Mouse (Mus musculus): ENCODE results near the gene Dgkd. TPM values are rescaled to one million over a fixed set of nuclear protein-coding genes. Genes with fewer than 3 reads are reported as not detected.
A peak's percentile ranks its signal among the peaks of the same experiment; 100 is the strongest.

The Dgkd gene
- polyA plus RNA-seq, 1 experiment, result 32.1 TPM

DNA sequence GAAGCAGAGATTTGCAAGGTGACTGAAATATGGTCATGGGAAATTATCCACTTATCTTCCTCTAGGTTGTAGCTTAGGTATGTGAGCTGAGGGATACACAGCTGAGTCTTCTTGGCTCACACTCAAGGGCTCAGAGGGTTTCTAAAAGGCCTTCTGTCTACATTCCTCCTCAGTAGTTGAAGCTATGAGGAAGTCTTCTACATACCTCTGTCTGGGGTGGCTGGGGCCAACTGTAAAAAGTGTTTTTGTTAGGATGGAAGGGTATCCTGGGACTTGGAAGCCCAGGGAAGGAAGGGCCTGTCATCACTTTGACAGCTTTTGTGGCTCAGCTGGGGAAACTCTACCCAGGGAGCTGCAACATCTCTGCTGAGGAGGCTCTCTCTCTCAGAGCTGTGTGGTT, 18.5 kb downstream of the Dgkd start:
- H3K27me3 ChIP-seq (replicated peaks; ENCODE audit: control insufficient read depth, insufficient read depth, low read length), result no peaks in the 10 kb centered on the region
- H3K36me3 ChIP-seq (ENCODE audit: control insufficient read depth, insufficient read depth, low read length), result no peaks in the 10 kb centered on the region
- H3K4me3 ChIP-seq (ENCODE audit: insufficient read depth, low read depth, low read length), result no peak overlapping the region
- TF ChIP-seq CTCF (conservative IDR thresholded peaks at IDR 0.05; ENCODE audit: insufficient read depth, insufficient read length, low read depth, low read length) (no peak), POLR2A (IDR thresholded peaks at IDR 0.05; ENCODE audit: low read depth, low read length) (no peak)
- no peak overlapping the region for H3K27ac ChIP-seq (ENCODE audit: insufficient read depth, low read depth, low read length)
- DNase-seq, result no peak
- peaks cover 9% of the 10 kb centered on the region; the same call in 1 of the 2 replicates for H3K4me1 ChIP-seq (ENCODE audit: control insufficient read depth, insufficient read depth, low read length)

- DNase-seq, result no peak
- TF ChIP-seq POLR2A (IDR thresholded peaks at IDR 0.05; ENCODE audit: low read depth, low read length), result no peak
- TF ChIP-seq CTCF (conservative IDR thresholded peaks at IDR 0.05; ENCODE audit: insufficient read depth, insufficient read length, low read depth, low read length), result no peak
- H3K27ac ChIP-seq (ENCODE audit: insufficient read depth, low read depth, low read length), result no peak overlapping the region
These were observed 20.0 kb downstream of the Dgkd start for GRCm38 (mm10) chr1:87873081-87873480.

DNA sequence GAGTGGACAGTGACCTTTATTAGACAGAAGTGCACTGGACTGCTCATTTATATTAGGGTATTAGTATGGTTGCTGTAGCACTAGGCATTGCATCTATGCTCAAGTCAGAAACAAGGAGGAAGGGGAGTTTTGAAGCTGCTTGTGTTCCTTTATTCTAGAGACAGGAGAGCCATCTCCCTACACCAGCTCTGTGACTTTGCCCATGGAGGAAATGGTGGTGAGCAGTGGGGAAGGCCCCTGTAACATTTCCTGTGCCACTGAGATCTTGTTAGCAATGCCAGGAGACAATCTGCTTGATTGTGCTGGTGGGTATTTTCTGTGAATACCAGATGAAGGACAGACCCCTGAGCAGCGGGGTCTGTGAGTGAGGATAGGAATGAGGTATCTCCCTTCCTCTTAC, 23.0 kb downstream of the Dgkd start:
- H3K4me1 ChIP-seq (ENCODE audit: control insufficient read depth, insufficient read depth, low read length), result peaks cover 31% of the 10 kb centered on the region
- WGBS, result 94% methylated on average over 1 of the region's 1 CpGs

More at GRCm38 (mm10) chr1:87873081-87873480, 20.0 kb downstream of the Dgkd start:
- no peaks in the 10 kb centered on the region for H3K36me3 ChIP-seq (ENCODE audit: control insufficient read depth, insufficient read depth, low read length)
- no peak overlapping the region for H3K4me3 ChIP-seq (ENCODE audit: insufficient read depth, low read depth, low read length)
- no peaks in the 10 kb centered on the region for H3K27me3 ChIP-seq (replicated peaks; ENCODE audit: control insufficient read depth, insufficient read depth, low read length)
- peaks cover 13% of the 10 kb centered on the region; the same call in 1 of the 2 replicates for H3K4me1 ChIP-seq (ENCODE audit: control insufficient read depth, insufficient read depth, low read length)

DNA sequence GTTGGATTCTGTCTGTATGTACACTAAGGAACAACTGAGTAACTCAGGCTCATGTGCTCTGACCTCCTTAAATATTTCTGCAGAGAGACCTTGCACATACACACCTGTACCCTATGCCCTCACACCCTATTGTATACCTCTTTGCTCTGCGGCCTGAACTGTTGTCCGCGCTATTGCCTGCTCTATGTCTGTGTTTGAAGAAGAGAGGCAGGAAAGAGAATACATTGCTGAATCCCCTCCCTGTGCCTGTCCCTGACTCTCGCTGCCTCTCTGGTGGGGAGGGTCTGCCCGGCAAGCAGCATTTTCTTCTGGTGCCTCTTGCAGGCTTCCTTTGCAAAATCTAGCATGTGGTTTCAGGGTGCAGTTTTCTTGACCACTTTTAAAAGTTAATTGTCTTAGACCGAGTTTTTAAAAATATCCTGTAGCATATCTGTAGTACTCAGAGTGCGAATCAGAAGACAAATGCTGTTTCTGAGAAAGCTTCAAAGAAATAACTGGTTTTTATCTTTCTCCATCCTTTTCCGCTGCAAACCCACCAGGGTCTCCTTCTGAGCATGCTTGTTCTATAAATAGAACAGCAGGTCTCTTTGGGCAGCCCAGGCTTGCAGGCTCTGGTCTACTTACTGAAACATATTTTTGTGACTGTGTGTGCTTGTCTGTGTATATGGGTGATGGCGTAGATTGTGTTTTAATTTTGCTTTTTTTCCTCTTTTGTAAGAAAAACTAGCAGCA, 24.6 kb downstream of the Dgkd start:
- H3K4me3 ChIP-seq (ENCODE audit: insufficient read depth, low read depth, low read length), result no peak overlapping the region
- H3K36me3 ChIP-seq (ENCODE audit: control insufficient read depth, insufficient read depth, low read length), result no peaks in the 10 kb centered on the region
- DNase-seq, result no peak
- H3K27me3 ChIP-seq (replicated peaks; ENCODE audit: control insufficient read depth, insufficient read depth, low read length), result no peaks in the 10 kb centered on the region
- H3K4me1 ChIP-seq (ENCODE audit: control insufficient read depth, insufficient read depth, low read length), result peaks cover 30% of the 10 kb centered on the region
- no peak for TF ChIP-seq POLR2A (IDR thresholded peaks at IDR 0.05; ENCODE audit: low read depth, low read length)
- no peak for TF ChIP-seq CTCF (conservative IDR thresholded peaks at IDR 0.05; ENCODE audit: insufficient read depth, insufficient read length, low read depth, low read length)
- no peak overlapping the region for H3K27ac ChIP-seq (ENCODE audit: insufficient read depth, low read depth, low read length)
- WGBS, result 81% methylated on average over 9 of the region's 9 CpGs

More for the DNA sequence above, 23.0 kb downstream of the Dgkd start:
- TF ChIP-seq CTCF (conservative IDR thresholded peaks at IDR 0.05; ENCODE audit: insufficient read depth, insufficient read length, low read depth, low read length) (no peak), POLR2A (IDR thresholded peaks at IDR 0.05; ENCODE audit: low read depth, low read length) (no peak)
- no peak overlapping the region for H3K27ac ChIP-seq (ENCODE audit: insufficient read depth, low read depth, low read length)
- no peaks in the 10 kb centered on the region for H3K27me3 ChIP-seq (replicated peaks; ENCODE audit: control insufficient read depth, insufficient read depth, low read length)
- no peak for DNase-seq
- no peaks in the 10 kb centered on the region for H3K36me3 ChIP-seq (ENCODE audit: control insufficient read depth, insufficient read depth, low read length)
- H3K4me3 ChIP-seq (ENCODE audit: insufficient read depth, low read depth, low read length), result no peak overlapping the region

DNA sequence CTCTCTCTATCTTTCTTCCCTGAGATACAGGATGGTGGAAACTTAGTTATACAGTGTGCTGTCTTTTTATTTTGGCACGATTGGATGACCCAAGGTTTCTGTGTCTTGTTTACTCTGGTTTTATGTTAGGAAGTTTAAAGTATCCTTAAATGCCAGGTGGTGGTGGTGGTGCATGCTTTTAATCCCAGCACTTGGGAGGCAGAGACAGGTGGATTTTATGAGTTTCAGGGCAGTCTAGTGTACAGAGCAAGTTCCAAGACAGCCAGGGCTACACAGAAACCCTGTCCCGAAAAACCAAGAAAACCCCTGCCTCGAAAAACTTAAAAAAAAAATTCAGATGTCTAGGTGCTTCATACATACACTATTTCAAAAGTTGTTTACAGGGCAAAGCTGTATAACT, 25.9 kb downstream of the Dgkd start:
- peaks cover 30% of the 10 kb centered on the region for H3K4me1 ChIP-seq (ENCODE audit: control insufficient read depth, insufficient read depth, low read length)
- no peak for TF ChIP-seq CTCF (conservative IDR thresholded peaks at IDR 0.05; ENCODE audit: insufficient read depth, insufficient read length, low read depth, low read length)
- TF ChIP-seq POLR2A (IDR thresholded peaks at IDR 0.05; ENCODE audit: low read depth, low read length), result no peak
- H3K27ac ChIP-seq (ENCODE audit: insufficient read depth, low read depth, low read length), result peak overlapping the region; percentile 30; the same call in 1 of the 2 replicates
- H3K4me3 ChIP-seq (ENCODE audit: insufficient read depth, low read depth, low read length), result no peak overlapping the region
- H3K27me3 ChIP-seq (replicated peaks; ENCODE audit: control insufficient read depth, insufficient read depth, low read length), result no peaks in the 10 kb centered on the region
- no peak for DNase-seq
- H3K36me3 ChIP-seq (ENCODE audit: control insufficient read depth, insufficient read depth, low read length), result no peaks in the 10 kb centered on the region
- 69% methylated on average over 3 of the region's 3 CpGs for WGBS

DNA sequence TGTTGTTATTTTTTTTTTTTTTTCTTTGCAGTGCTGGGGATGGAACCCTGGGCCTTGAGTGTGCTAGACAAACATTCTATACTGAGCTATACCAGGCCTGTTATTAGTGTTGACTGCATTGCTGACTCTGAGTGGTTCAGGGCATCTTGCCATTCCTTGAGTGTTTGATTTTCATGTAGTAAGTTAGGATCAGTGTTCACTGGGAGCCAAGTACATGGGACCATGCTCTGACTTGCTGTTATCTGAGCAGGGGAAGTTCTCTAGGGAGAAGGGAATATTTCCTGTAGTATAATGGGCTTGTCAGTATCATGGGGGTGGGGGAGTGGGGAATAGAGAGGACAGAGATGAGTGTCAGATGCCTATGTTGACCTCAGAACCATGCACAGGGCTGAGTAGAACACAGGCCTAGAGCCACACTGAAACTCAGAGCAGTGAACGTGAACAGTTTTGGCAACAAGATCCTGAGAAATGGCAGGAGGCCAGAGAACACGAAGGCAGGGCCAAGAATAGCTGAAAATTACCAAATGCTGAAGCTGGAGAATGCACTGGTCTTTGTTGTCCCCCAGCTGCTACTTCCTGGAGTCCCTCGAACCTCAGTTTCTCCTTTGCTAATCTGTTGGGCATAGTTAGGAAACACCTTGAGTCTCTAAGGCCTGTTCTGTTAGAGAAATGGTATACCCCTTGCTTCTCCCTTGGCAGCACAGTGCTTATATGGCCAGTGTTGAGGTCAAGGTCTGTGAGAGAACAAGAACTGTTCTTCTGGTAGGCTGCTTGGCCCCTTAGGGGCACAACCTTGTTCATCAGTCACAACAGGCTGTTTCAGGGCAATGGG, 26.6 kb downstream of the Dgkd start:
- peak overlapping the region; percentile 93 for H3K27ac ChIP-seq (ENCODE audit: insufficient read depth, low read depth, low read length)
- WGBS, result 5% methylated on average over 3 of the region's 3 CpGs
- DNase-seq, result peak; percentile 97

GRCm38 (mm10) chr1:87880326-87880627, 27.2 kb downstream of the Dgkd start:
- no peak for DNase-seq
- WGBS, result 45% methylated on average over 6 of the region's 6 CpGs
- Histone ChIP-seq H3K4me3 (ENCODE audit: insufficient read depth, low read depth, low read length) (no peak overlapping the region), H3K36me3 (ENCODE audit: control insufficient read depth, insufficient read depth, low read length) (no peaks in the 10 kb centered on the region), H3K27me3 (replicated peaks; ENCODE audit: control insufficient read depth, insufficient read depth, low read length) (no peaks in the 10 kb centered on the region), H3K4me1 (ENCODE audit: control insufficient read depth, insufficient read depth, low read length) (peaks cover 30% of the 10 kb centered on the region), H3K27ac (ENCODE audit: insufficient read depth, low read depth, low read length) (peak overlapping the region; percentile 93)
- TF ChIP-seq POLR2A (IDR thresholded peaks at IDR 0.05; ENCODE audit: low read depth, low read length), result no peak
- TF ChIP-seq CTCF (conservative IDR thresholded peaks at IDR 0.05; ENCODE audit: insufficient read depth, insufficient read length, low read depth, low read length), result no peak

More for the DNA sequence above, 26.6 kb downstream of the Dgkd start:
- Histone ChIP-seq H3K4me1 (ENCODE audit: control insufficient read depth, insufficient read depth, low read length) (peaks cover 30% of the 10 kb centered on the region), H3K36me3 (ENCODE audit: control insufficient read depth, insufficient read depth, low read length) (no peaks in the 10 kb centered on the region), H3K27me3 (replicated peaks; ENCODE audit: control insufficient read depth, insufficient read depth, low read length) (no peaks in the 10 kb centered on the region), H3K4me3 (ENCODE audit: insufficient read depth, low read depth, low read length) (no peak overlapping the region)
- TF ChIP-seq CTCF (conservative IDR thresholded peaks at IDR 0.05; ENCODE audit: insufficient read depth, insufficient read length, low read depth, low read length) (no peak), POLR2A (IDR thresholded peaks at IDR 0.05; ENCODE audit: low read depth, low read length) (no peak)
